Mouse (Mus musculus): Measurements from ENCODE around the gene Zfp189.

Gene Zfp189

DNA sequence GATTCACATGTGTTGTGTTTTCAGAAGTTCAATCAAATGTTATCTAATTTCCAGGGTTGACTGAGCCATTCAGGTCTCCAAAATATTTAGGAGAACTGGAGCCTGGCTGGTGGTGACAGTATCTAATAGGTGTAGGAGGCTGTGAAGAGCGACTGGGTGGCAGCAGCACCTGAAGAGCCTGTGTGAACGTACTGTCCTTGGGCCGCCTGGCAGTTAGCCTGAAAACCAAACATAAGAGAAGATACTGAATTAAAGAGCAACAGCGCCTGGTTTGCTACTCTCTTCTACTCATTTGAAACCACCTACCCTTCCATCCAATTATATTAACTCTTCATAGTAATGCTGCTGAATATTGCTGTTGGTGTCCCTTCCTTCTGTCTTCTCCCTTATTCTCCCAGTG is 15.7 kb downstream of the Zfp189 start:
- no peak for DNase-seq (ENCODE audit: low spot score in 2 of 2)

DNA sequence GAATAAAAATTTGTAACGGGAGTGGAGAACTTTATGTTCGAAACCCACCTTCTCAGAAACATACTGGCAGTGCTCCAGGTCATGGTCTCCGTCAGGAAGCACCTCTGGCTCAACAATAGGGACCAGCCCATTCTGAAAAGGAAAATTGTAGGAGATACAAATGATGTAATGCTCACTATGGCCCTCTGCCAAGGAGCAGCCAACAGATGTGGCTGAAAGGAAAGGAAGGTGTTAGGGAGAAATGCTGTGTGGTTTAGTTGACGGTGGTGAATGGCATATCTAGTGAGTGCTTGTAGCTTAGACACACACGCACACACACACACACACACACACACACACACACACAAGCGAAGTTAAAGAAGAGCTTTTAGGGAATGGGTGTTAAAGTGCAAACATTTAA is 18.7 kb downstream of the Zfp189 start:
- DNase-seq (ENCODE audit: low spot score in 2 of 2): no peak

DNA sequence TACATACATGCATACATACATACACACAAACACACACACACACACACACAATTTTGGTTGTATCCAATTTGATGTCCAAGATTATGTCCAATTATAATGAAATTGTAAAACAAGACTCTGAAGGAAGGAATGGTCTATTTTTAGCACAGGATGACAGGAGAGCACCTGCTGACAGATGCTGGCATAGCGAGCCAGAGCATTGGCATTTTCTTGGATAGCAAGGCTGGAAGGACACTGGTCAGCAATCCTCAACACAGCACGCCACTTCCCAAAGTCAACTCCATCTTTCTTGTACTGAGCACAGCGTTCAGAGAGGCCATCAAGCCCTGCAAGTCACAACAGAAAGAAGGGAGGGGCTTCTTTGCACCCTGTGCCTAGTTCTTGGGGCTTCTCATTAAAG is 20.0 kb downstream of the Zfp189 start:
- DNase-seq (ENCODE audit: low spot score in 2 of 2): no peak

DNA sequence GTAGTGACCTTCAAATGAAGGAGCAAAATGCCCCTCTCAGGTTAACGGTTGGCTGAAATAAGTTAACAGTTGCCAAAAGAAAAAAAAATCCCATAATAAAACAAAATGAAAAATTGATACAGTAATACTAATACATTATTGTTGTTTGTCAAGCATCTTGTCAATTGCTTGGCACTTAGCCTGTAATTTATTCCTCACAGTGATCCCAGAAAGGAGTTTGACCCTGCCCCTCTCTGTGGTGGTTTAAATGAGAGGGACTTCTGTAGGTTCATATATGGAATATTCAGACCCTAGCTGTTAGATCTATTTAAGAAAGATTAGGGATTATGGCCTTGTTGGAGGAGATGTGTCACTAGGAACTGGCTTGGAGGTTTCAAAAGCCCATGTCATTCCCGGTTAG is 25.1 kb downstream of the Zfp189 start:
- DNase-seq (ENCODE audit: low spot score in 2 of 2): no peak

DNA sequence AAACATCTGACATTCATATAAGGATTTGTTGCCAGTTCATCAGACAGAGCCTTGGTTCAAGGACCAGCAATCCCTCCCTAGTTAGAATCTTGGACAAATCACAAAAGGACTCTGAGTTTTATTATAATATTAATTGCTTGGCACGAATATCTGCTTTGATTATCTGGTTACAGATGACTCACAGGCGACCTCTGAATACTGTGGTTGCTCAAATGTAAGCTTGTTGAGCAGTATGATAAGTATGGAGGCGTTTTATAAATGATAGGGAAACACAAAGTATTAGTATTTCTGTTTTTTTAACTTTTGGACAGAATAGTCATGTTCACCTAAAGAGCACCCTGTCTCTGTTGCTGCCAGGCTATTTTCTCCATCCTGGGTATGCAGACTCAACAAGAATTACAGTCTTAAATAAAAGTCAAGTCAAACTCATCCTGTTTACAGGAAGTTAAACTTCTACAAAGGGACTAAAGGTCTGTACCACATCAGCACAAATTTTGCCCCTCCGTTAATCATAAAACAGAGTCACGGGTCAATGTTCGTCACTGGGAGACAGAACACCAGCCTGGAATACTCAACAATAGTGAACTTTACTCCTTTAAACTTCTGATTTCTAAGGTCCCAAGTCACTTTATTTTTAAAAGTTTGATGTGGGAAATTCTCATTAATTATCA is 26.0 kb downstream of the Zfp189 start:
- no peak for DNase-seq (ENCODE audit: low spot score in 2 of 2)

DNA sequence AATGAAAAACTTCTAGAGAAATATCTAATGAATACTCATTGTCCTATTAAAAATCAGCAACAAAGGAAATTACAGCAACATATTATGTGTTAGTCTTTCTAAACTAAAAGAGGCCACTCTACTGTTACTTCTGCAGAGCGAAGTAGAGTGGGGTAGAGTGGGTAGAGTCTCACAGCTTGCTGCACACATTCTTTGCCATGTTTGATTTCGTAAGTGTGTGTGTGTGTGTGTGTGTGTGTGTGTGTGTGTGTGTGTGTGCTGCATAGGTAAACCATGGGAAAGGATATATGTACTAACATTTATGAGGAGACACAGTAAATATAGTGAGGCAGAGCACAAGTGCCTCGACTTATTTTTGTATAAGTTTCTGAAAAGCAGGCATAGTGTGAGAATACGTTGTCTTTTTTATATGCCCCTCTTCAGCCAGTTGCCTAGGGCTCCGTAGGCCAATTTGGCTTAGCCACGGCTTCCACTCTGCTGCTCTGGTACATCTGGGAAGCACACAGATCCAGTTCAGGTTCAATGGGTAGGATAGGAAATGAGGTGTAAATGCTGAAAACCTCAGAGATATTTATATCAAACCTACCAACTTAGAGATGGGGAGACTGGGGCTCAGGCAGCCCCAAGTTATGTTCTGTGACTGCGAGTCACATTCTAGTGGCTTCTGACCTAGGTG is 26.7 kb downstream of the Zfp189 start:
- no peak for DNase-seq (ENCODE audit: low spot score in 2 of 2)

DNA sequence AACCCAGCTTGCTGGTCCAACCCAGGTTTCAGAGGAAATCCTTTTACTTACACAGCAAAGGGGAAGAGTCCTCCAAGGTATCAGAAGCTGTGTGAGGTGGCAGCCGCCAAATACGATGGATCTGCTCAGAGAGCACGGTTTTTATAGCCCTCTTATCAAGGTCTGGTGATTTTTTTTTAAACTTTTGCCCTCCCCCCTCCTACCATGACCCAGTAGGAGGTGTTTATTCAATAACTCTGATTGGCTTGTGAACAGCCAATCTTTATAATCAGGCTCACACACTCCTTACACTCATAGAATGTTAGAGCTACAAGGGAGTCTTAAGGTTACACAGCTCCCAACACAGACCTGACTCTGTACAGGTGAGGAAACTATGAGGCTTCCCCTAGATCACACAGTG is 28.4 kb downstream of the Zfp189 start, which contains the start of gene Aldob:
Gene Aldob (minus strand): TSS at position 164 of the 400 bp plus-strand sequence.
- DNase-seq (ENCODE audit: low spot score in 2 of 2): no peak

DNA sequence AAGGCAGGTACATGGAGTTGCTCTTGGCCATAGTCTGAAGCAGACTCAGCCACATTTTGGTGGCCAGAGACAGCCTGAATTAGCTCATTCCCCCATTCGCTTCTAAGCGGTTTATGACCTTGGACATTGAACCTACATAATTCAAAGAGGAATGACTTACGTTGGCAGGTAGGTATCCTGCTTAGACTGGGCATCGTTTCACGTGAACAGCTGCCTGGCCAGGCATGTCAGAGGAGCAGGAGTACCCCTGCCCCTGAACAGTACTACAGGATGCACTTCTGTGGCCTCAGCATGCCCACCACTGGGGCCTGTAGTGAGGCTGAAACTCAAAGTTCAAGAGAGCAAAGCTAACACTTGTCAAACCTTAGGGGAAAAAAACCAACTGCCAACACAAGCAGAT is 32.4 kb downstream of the Zfp189 start:
- DNase-seq (ENCODE audit: low spot score in 2 of 2): no peak

DNA sequence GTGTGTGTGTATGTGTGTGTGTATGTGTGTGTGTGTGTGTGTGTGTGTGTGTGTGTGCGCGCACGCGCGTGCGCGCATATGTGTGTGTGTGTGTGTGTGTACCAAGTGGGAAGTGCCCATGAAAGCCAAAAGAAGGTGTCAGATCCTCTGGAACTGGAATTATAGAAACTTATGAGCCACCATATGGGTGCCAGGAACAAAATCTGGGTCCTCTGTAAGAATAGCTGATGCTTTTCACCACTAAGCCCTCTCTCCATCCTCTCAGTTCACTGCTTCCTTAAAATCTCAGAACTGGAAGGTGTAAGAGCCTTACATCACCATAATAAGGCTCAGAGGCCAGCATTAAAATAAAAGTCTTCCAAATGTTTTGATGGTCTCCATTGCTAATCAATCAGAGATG is 36.4 kb downstream of the Zfp189 start:
- no peak for DNase-seq (ENCODE audit: low spot score in 2 of 2)

DNA sequence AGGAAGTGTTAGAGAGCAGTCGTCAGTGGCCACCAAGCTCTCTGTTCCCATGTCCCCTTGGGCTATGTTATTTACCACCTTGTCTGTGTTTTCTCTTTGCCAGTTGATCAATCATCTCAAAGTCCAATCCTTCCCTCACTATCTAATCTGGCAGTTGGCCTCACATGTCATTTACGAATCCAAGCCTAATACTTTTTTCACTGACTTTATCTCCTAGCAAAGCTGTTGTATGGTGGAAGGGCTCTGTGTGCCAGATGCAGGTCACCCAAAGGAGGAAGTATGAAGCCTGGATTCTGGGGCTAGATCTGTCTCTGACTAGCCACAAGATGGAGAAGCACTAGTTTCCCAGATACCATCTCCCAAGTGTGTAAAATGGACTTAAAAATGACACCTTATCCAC is 37.2 kb downstream of the Zfp189 start:
- no peak for DNase-seq (ENCODE audit: low spot score in 2 of 2)

DNA sequence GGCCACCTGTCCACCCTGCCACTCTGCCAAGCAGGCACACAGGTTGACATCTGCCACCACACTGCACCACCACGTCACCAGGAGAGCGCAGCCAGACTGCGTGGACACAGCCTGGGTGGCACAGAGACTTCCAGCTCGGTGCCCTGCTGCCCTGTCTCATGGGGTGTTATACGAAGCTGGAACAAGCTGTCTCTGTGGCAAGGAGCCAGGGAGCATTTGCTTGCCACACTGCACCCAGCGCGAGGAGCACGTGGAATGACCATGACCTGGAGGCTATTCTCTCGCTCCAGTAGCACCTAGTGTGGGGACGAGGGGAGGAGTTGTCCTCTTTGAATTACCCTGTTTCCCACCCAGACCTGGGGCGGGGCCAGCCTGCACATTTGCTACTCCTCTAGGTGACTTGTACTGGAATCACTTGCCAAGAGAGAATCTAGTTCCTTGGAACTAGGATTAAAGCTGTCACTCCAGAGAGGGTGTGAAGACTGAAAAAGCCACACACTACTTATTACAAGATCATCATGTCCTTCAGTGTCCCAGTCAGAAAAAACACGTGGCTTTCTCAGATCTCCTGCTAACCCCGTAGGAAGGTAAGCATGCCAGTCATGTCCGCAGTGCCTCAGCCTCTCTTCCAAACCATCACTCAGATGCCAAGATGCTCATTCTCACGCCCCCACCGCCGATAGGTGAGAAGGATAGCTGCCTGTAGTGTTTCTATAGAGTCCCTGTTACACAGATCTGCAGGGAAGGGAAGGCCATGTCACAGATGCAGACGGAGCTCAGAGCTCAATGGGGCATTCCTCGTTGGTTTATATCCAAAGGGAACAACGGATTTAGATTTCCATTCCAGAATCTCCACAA is 39.2 kb downstream of the Zfp189 start:
- no peak for DNase-seq (ENCODE audit: low spot score in 2 of 2)

DNA sequence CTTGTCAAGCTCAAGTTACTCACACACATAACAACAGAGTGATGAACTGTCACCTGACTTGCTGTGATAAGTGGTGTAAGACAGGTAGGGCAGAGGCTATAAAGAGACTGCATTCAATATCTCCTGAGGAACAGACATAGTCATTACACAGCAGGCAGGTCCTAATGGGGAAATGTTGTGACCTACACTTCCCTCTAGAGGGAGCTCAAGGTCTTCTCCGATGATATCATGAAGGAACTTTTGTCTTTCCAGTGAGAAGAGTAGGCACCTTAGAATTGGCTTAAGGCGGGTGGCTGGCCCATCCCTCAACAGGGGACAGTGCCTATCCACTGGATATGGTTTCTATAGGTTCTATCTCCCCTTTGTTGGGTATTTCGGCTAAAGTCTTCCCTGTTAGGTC is 46.6 kb downstream of the Zfp189 start:
- DNase-seq (ENCODE audit: low spot score in 2 of 2): no peak

DNA sequence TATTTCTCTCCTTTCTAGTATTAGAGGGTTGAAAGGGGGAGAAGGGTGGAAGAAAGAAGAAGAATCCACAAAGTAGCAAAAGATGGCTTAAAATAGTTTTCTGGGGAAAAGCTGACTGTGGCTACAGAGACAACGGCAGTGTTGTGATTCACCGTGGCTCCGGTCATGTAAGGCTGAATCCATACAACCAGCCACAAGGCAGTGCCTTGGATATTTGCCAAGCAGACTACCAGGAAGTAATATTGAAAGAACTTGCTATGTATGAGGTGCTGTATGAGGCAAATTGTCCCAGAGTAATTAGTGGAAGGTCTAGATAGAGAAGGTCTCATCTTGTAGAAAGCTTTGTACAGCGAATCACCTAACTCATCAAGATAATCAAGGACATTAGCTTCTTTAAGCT is 51.2 kb downstream of the Zfp189 start:
- DNase-seq (ENCODE audit: low spot score in 2 of 2): no peak

All from urinary bladder, postnatal 4 days (tissue).